Mouse (Mus musculus): Measurements from ENCODE around the gene Col19a1. TPM values are rescaled to one million over a fixed set of nuclear protein-coding genes. Genes with fewer than 3 reads are reported as not detected.

Col19a1 gene
- total RNA-seq, 2 experiments from 2014 or later: 22.3 to 24.5 TPM

GRCm38 (mm10) chr1:24428306-24428705 is 159.0 kb downstream of the Col19a1 start:
- Histone ChIP-seq H3K27ac (no peak overlapping the region), H3K4me3 (no peak overlapping the region)
- TF ChIP-seq CTCF (conservative IDR thresholded peaks at IDR 0.05): no peak
- no peak for DNase-seq (ENCODE audit: low spot score in 2 of 2)

GRCm38 (mm10) chr1:24378125-24378821 is 209.0 kb downstream of the Col19a1 start:
- peak; percentile 76 for TF ChIP-seq CTCF (conservative IDR thresholded peaks at IDR 0.05)
- Histone ChIP-seq H3K4me3 (no peak overlapping the region), H3K27ac (no peak overlapping the region)
- DNase-seq (ENCODE audit: low spot score in 2 of 2): peak; percentile 61 to 72

GRCm38 (mm10) chr1:24374902-24375301 is 212.4 kb downstream of the Col19a1 start:
- no peak overlapping the region for H3K27ac ChIP-seq
- H3K4me3 ChIP-seq: no peak overlapping the region
- peak; percentile 68 for TF ChIP-seq CTCF (conservative IDR thresholded peaks at IDR 0.05)
- peak in 1 of 2 experiments; percentile 21 for DNase-seq (ENCODE audit: low spot score in 2 of 2)

GRCm38 (mm10) chr1:24373671-24374070 is 213.6 kb downstream of the Col19a1 start:
- no peak for TF ChIP-seq CTCF (conservative IDR thresholded peaks at IDR 0.05)

GRCm38 (mm10) chr1:24372471-24373258 is 214.6 kb downstream of the Col19a1 start:
- DNase-seq (ENCODE audit: low spot score in 2 of 2): no peak
- no peak for TF ChIP-seq CTCF (conservative IDR thresholded peaks at IDR 0.05)
- Histone ChIP-seq H3K27ac (no peak overlapping the region), H3K4me3 (no peak overlapping the region)

More at GRCm38 (mm10) chr1:24373671-24374070, 213.6 kb downstream of the Col19a1 start:
- no peak for DNase-seq (ENCODE audit: low spot score in 2 of 2)
- no peak overlapping the region for H3K4me3 ChIP-seq
- no peak overlapping the region for H3K27ac ChIP-seq

GRCm38 (mm10) chr1:24367570-24368517 is 219.4 kb downstream of the Col19a1 start:
- peak overlapping the region; percentile 49 for H3K4me3 ChIP-seq
- DNase-seq (ENCODE audit: low spot score in 2 of 2): peak; percentile 50 to 72
- TF ChIP-seq CTCF (conservative IDR thresholded peaks at IDR 0.05): peak; percentile 92
- no peak overlapping the region for H3K27ac ChIP-seq

GRCm38 (mm10) chr1:24364775-24365174 is 222.5 kb downstream of the Col19a1 start:
- Histone ChIP-seq H3K27ac (no peak overlapping the region), H3K4me3 (no peak overlapping the region)
- TF ChIP-seq CTCF (conservative IDR thresholded peaks at IDR 0.05): no peak
- DNase-seq (ENCODE audit: low spot score in 2 of 2): no peak

- no peak for TF ChIP-seq CTCF (conservative IDR thresholded peaks at IDR 0.05)
- Histone ChIP-seq H3K4me3 (peak overlapping the region; percentile 27; the same call in 1 of the 2 replicates), H3K27ac (no peak overlapping the region)
- peak in 1 of 2 experiments; percentile 51 for DNase-seq (ENCODE audit: low spot score in 2 of 2)
Measured at GRCm38 (mm10) chr1:24361990-24362635, 225.2 kb downstream of the Col19a1 start.

- Histone ChIP-seq H3K4me3 (no peak overlapping the region), H3K27ac (no peak overlapping the region)
- DNase-seq (ENCODE audit: low spot score in 2 of 2): no peak
- no peak for TF ChIP-seq CTCF (conservative IDR thresholded peaks at IDR 0.05)
Measured at GRCm38 (mm10) chr1:24349462-24350217, 237.6 kb downstream of the Col19a1 start.

- Histone ChIP-seq H3K27ac (no peak overlapping the region), H3K4me3 (no peak overlapping the region)
- no peak for TF ChIP-seq CTCF (conservative IDR thresholded peaks at IDR 0.05)
- no peak for DNase-seq (ENCODE audit: low spot score in 2 of 2)
Measured at GRCm38 (mm10) chr1:24347621-24348160, 239.6 kb downstream of the Col19a1 start.

GRCm38 (mm10) chr1:24337556-24338275 is 249.6 kb downstream of the Col19a1 start:
- H3K4me3 ChIP-seq: no peak overlapping the region
- no peak overlapping the region for H3K27ac ChIP-seq
- no peak; the same call in 1 of the 2 replicates for TF ChIP-seq CTCF (conservative IDR thresholded peaks at IDR 0.05)
- no peak for DNase-seq (ENCODE audit: low spot score in 2 of 2)
